In genomic region chr3:148640680-148641101, GRCm38 (mm10) we compare ENCODE assay signal across 10 mouse cellular contexts.
DNase-seq lines count a peak whose midpoint lies in the region; ATAC-seq and TF ChIP-seq lines count a peak whose summit lies in the region.
"Had no signal": no experiment of that assay in that cellular context is flagged by ENCODE, and none has a peak within 500 bp of the region (broad histone marks: within the 10 kb centered on the region; RNA-seq: fewer than 3 reads in every experiment).

No protein-coding gene starts in this region.

- no peaks in the 10 kb centered on the region for H3K27me3 ChIP-seq in heart, adult 2 months (ENCODE audit: control insufficient read depth, insufficient read depth, low read length)
- no peaks in the 10 kb centered on the region for H3K27me3 ChIP-seq in heart, embryonic 10.5 days (ENCODE audit: insufficient read depth, poor library complexity, severe bottlenecking)
- H3K27me3 ChIP-seq in heart, postnatal 0 days (ENCODE audit: control insufficient read depth, insufficient read depth, low read length), result no peaks in the 10 kb centered on the region
- no peaks in the 10 kb centered on the region for H3K27me3 ChIP-seq in forebrain, embryonic 13.5 days
- H3K27me3 ChIP-seq: midbrain, embryonic 13.5 days had no signal

- peak; percentile 34 to 60 for DNase-seq in heart, adult 2 months
- no peak for DNase-seq in heart, embryonic 10.5 days (ENCODE audit: low spot score)
- peak; percentile 66 for DNase-seq in adrenal gland, postnatal 10 days
- peak; percentile 12 for DNase-seq in heart, postnatal 0 days (ENCODE audit: low spot score)
- peak; percentile 53 for DNase-seq in lung, postnatal 10 days
- no peak for DNase-seq in yolk sac, embryonic 10.5 days (ENCODE audit: low spot score)
- DNase-seq in B cell, adult 2 months, result no peak

- no peak overlapping the region for H3K9ac ChIP-seq in heart, adult 2 months (ENCODE audit: low read depth, low read length)
- H3K9ac ChIP-seq in heart, postnatal 0 days (replicated peaks; ENCODE audit: low read depth, low read length), result no peak overlapping the region
- no peak overlapping the region for H3K9ac ChIP-seq in forebrain, embryonic 13.5 days
- H3K9ac ChIP-seq: midbrain, embryonic 13.5 days had no signal

- no peaks in the 10 kb centered on the region for H3K9me3 ChIP-seq in heart, embryonic 10.5 days
- H3K9me3 ChIP-seq in heart, postnatal 0 days (replicated peaks; ENCODE audit: control insufficient read depth, low read length), result no peaks in the 10 kb centered on the region
- H3K9me3 ChIP-seq in forebrain, embryonic 13.5 days (replicated peaks), result no peaks in the 10 kb centered on the region
- H3K9me3 ChIP-seq: midbrain, embryonic 13.5 days had no signal

- WGBS in heart, adult 2 months, result 25% methylated on average over 3 of the region's 3 CpGs
- WGBS in heart, embryonic 10.5 days, result 37% methylated on average over 3 of the region's 3 CpGs
- 39% methylated on average over 3 of the region's 3 CpGs for WGBS in heart, postnatal 0 days
- WGBS in forebrain, embryonic 13.5 days, result 74% methylated on average over 3 of the region's 3 CpGs

- H3K4me2 ChIP-seq in heart, postnatal 0 days (ENCODE audit: low read depth, low read length), result no peak overlapping the region
- no peak overlapping the region for H3K4me2 ChIP-seq in forebrain, embryonic 13.5 days
- H3K4me2 ChIP-seq: midbrain, embryonic 13.5 days had no signal

- TF ChIP-seq POLR2A in heart, adult 2 months (IDR thresholded peaks at IDR 0.05; ENCODE audit: insufficient read depth, low read depth, low read length), result no peak

- H3K36me3 ChIP-seq in heart, adult 2 months (ENCODE audit: control insufficient read depth, insufficient read depth, low read length), result 0 out of 2 replicates have a peak, but pooled peaks cover 2% of the 10 kb centered on the region
- no peaks in the 10 kb centered on the region for H3K36me3 ChIP-seq in heart, embryonic 10.5 days
- no peaks in the 10 kb centered on the region for H3K36me3 ChIP-seq in heart, postnatal 0 days (replicated peaks; ENCODE audit: control insufficient read depth, insufficient read depth, low read length)
- H3K36me3 ChIP-seq in forebrain, embryonic 13.5 days (ENCODE audit: poor library complexity, severe bottlenecking), result no peaks in the 10 kb centered on the region
- H3K36me3 ChIP-seq: midbrain, embryonic 13.5 days had no signal

- no peak for TF ChIP-seq EP300 in heart, adult 2 months (IDR thresholded peaks at IDR 0.05; ENCODE audit: insufficient read depth, low read depth, low read length)
- no peak for TF ChIP-seq EP300 in heart, postnatal 0 days (IDR thresholded peaks at IDR 0.05; ENCODE audit: low read depth)

- intact Hi-C loops in heart, adult 2 months (cut with DNase I), result no loop called here

- TF ChIP-seq CTCF in heart, adult 2 months (IDR thresholded peaks at IDR 0.05), result no peak
- no peak for TF ChIP-seq CTCF in heart, postnatal 0 days (IDR thresholded peaks at IDR 0.05; ENCODE audit: low read depth)

- no peak; the same call in 1 of the 2 replicates for ATAC-seq in heart, postnatal 0 days (ENCODE audit: insufficient read depth, low read depth)
- no peak for ATAC-seq in forebrain, embryonic 13.5 days
- ATAC-seq: CD4-positive, CD25-positive, alpha-beta regulatory T cell, adult 4 months; midbrain, embryonic 13.5 days had no signal

- H3K79me2 ChIP-seq in heart, adult 2 months (replicated peaks; ENCODE audit: control insufficient read depth, insufficient read depth, low read length), result no peaks in the 10 kb centered on the region

- peak overlapping the region; percentile 13; the same call in 1 of the 2 replicates for H3K27ac ChIP-seq in heart, adult 2 months
- H3K27ac ChIP-seq in heart, embryonic 10.5 days, result no peak overlapping the region
- H3K27ac ChIP-seq in heart, postnatal 0 days (ENCODE audit: low read depth), result no peak overlapping the region
- no peak overlapping the region for H3K27ac ChIP-seq in forebrain, embryonic 13.5 days
- H3K27ac ChIP-seq: midbrain, embryonic 13.5 days had no signal

- H3K4me3 ChIP-seq in heart, adult 2 months, result no peak overlapping the region
- H3K4me3 ChIP-seq in heart, embryonic 10.5 days, result no peak overlapping the region
- no peak overlapping the region for H3K4me3 ChIP-seq in heart, postnatal 0 days (ENCODE audit: low read depth, low read length)
- no peak overlapping the region for H3K4me3 ChIP-seq in forebrain, embryonic 13.5 days
- H3K4me3 ChIP-seq: midbrain, embryonic 13.5 days had no signal

- H3K4me1 ChIP-seq in heart, adult 2 months (ENCODE audit: control insufficient read depth, insufficient read depth, low read length), result peaks cover 2% of the 10 kb centered on the region
- H3K4me1 ChIP-seq in heart, embryonic 10.5 days, result no peaks in the 10 kb centered on the region
- H3K4me1 ChIP-seq in heart, postnatal 0 days (ENCODE audit: control insufficient read depth, insufficient read depth), result no peaks in the 10 kb centered on the region
- no peaks in the 10 kb centered on the region for H3K4me1 ChIP-seq in forebrain, embryonic 13.5 days
- H3K4me1 ChIP-seq: midbrain, embryonic 13.5 days had no signal

Comparison
In these comparisons a context has a peak if more than half of its experiments do, and no peak if none do; other contexts are left out.
1. DNase-seq: peak in heart, adult 2 months (2 of 2), adrenal gland, postnatal 10 days (single experiment), heart, postnatal 0 days (single experiment) and lung, postnatal 10 days (single experiment); none in heart, embryonic 10.5 days (single experiment), yolk sac, embryonic 10.5 days (single experiment) and B cell, adult 2 months (0 of 2).